Mouse (Mus musculus): ENCODE measurements around the gene Pus1. TPM values are rescaled to one million over a fixed set of nuclear protein-coding genes. Genes with fewer than 3 reads are reported as not detected.

The Pus1 gene
- polyA plus RNA-seq, 1 experiment from 2014 or later, result 24.3 TPM

DNA sequence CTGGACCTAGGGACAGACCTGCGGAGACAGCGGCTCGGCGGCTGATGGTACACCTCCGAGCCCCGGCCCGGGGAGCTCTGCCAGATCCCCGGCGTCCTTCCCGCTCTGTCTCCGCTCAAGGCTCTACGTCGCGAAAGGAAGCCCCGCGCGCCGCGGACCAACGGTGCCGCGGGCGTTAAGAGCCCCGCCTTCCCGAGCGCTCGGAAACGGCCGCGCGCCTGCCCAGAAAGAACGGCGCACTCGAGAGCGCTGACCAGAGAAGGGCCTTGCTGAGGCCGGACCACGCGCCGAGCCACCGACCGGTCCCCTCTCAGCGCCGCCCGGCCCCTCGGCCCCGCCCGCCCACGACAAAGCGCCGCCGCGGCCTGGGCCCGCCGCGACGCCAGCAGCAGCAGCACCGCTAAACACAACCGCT lies 10.4 kb downstream of the Pus1 start:
- peak; percentile 55 for ATAC-seq (ENCODE audit: low FRiP score, low TSS enrichment)
- peak overlapping the region; percentile 97 for H3K4me3 ChIP-seq (ENCODE audit: low read depth, low read length)
- under 1% methylated on average over 53 of the region's 58 CpGs for whole genome bisulfite sequencing
- peak overlapping the region; percentile 94 for H3K9ac ChIP-seq (ENCODE audit: low read length)
- H3K27me3 ChIP-seq (ENCODE audit: control insufficient read depth, insufficient read depth, low read length), result no peaks in the 10 kb centered on the region
- H3K4me1 ChIP-seq (replicated peaks; ENCODE audit: control insufficient read depth, insufficient read depth), result no peaks in the 10 kb centered on the region
- DNase-seq (ENCODE audit: low spot score), result no peak
- peak overlapping the region; percentile 98 for H3K27ac ChIP-seq (replicated peaks)
- TF ChIP-seq CTCF (IDR thresholded peaks at IDR 0.05; ENCODE audit: low read depth) (no peak), EP300 (optimal IDR thresholded peaks at IDR 0.05) (no peak)
- H3K4me2 ChIP-seq (replicated peaks; ENCODE audit: low read depth), result peak overlapping the region; percentile 65
- H3K9me3 ChIP-seq (ENCODE audit: control insufficient read depth, low read length), result no peaks in the 10 kb centered on the region
- 0 out of 2 replicates have a peak, but pooled peaks cover 3% of the 10 kb centered on the region for H3K36me3 ChIP-seq (ENCODE audit: control insufficient read depth, insufficient read depth, low read length)

DNA sequence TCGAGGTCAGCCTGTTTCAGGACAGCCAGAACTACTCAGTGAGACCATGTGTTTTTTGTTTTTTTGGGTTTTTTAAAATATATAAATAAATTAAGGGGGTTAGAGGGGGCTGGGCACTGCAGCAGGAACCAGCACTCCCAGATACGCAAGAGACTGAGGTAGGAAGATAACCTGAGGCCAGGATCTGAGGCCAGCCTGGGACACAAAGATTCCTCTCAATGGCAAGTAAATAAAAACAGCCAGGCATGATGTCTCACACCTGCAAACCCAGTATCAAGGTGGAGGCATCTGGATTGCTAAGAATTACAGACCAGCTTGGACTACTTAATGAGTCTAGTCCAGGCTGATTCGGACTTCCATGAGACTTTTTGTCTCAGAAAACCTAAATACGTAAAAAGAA lies 11.2 kb downstream of the Pus1 start:
- DNase-seq (ENCODE audit: low spot score) (no peak), ATAC-seq (ENCODE audit: low FRiP score, low TSS enrichment) (no peak)
- Histone ChIP-seq H3K4me2 (replicated peaks; ENCODE audit: low read depth) (peak overlapping the region; percentile 65), H3K4me1 (replicated peaks; ENCODE audit: control insufficient read depth, insufficient read depth) (no peaks in the 10 kb centered on the region), H3K9me3 (ENCODE audit: control insufficient read depth, low read length) (no peaks in the 10 kb centered on the region), H3K4me3 (ENCODE audit: low read depth, low read length) (peak overlapping the region; percentile 97), H3K27ac (replicated peaks) (no peak overlapping the region), H3K27me3 (ENCODE audit: control insufficient read depth, insufficient read depth, low read length) (no peaks in the 10 kb centered on the region), H3K36me3 (ENCODE audit: control insufficient read depth, insufficient read depth, low read length) (no peaks in the 10 kb centered on the region), H3K9ac (ENCODE audit: low read length) (peak overlapping the region; percentile 94)
- 48% methylated on average over 4 of the region's 4 CpGs for WGBS
- TF ChIP-seq EP300 (optimal IDR thresholded peaks at IDR 0.05) (no peak), CTCF (IDR thresholded peaks at IDR 0.05; ENCODE audit: low read depth) (no peak)

DNA sequence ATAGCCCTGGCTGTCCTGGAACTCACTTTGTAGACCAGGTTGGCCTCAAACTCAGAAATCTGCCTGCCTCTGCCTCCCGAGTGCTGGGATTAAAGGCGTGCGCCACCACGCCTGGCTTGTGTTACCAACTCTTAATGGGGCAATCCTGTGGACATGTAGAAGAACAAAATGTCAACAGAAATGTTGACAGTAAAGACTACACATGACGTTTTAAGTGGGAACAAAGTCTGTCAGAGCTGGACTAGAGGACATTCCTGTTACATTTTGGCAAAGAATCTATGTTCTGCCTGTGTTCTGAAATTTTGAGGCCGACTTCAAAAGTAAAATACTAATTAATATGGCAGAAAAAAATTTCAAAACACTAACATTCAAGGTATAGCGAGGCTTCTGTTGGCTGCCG lies 16.6 kb downstream of the Pus1 start:
- Histone ChIP-seq H3K9me3 (ENCODE audit: control insufficient read depth, low read length) (no peaks in the 10 kb centered on the region), H3K9ac (ENCODE audit: low read length) (no peak overlapping the region), H3K27ac (replicated peaks) (no peak overlapping the region), H3K27me3 (ENCODE audit: control insufficient read depth, insufficient read depth, low read length) (no peaks in the 10 kb centered on the region), H3K4me1 (replicated peaks; ENCODE audit: control insufficient read depth, insufficient read depth) (no peaks in the 10 kb centered on the region), H3K4me3 (ENCODE audit: low read depth, low read length) (no peak overlapping the region), H3K36me3 (ENCODE audit: control insufficient read depth, insufficient read depth, low read length) (no peaks in the 10 kb centered on the region), H3K4me2 (replicated peaks; ENCODE audit: low read depth) (no peak overlapping the region)
- ATAC-seq (ENCODE audit: low FRiP score, low TSS enrichment) (no peak), DNase-seq (ENCODE audit: low spot score) (no peak)
- 87% methylated on average over 8 of the region's 8 CpGs for WGBS
- TF ChIP-seq CTCF (IDR thresholded peaks at IDR 0.05; ENCODE audit: low read depth) (no peak), EP300 (optimal IDR thresholded peaks at IDR 0.05) (no peak)

DNA sequence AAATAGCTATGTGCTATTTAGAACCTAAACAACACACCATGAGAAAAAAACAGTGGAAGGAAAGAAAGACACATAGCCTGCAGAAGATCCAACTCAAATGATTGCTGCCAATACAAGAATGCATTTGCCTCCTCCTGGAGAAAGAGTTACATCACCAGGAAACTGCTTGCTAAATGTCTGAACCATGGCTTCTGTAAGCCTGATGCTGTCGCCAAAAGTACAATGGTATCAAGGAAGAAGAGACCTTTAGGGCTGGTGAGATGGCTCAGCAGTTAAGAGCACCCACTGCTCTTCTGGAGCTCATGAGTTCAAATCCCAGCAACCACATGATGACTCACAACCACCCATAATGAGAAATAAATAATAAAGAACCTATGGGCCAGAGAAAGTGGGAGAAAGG lies 35.4 kb downstream of the Pus1 start:
- Histone ChIP-seq H3K4me3 (ENCODE audit: low read depth, low read length) (no peak overlapping the region), H3K9ac (ENCODE audit: low read length) (no peak overlapping the region), H3K36me3 (ENCODE audit: control insufficient read depth, insufficient read depth, low read length) (no peaks in the 10 kb centered on the region; the same call in 1 of the 2 replicates), H3K4me1 (replicated peaks; ENCODE audit: control insufficient read depth, insufficient read depth) (no peaks in the 10 kb centered on the region), H3K9me3 (ENCODE audit: control insufficient read depth, low read length) (no peaks in the 10 kb centered on the region), H3K27me3 (ENCODE audit: control insufficient read depth, insufficient read depth, low read length) (no peaks in the 10 kb centered on the region), H3K27ac (replicated peaks) (no peak overlapping the region), H3K4me2 (replicated peaks; ENCODE audit: low read depth) (no peak overlapping the region)
- 64% methylated on average over 1 of the region's 1 CpGs for WGBS
- no peak for DNase-seq (ENCODE audit: low spot score)
- TF ChIP-seq CTCF (IDR thresholded peaks at IDR 0.05; ENCODE audit: low read depth), result no peak
- no peak for ATAC-seq (ENCODE audit: low FRiP score, low TSS enrichment)

GRCm38 (mm10) chr5:110739496-110740275 lies 40.8 kb downstream of the Pus1 start:
- 89% methylated on average over 7 of the region's 7 CpGs for WGBS
- TF ChIP-seq EP300 (optimal IDR thresholded peaks at IDR 0.05), result no peak
- TF ChIP-seq CTCF (IDR thresholded peaks at IDR 0.05; ENCODE audit: low read depth), result no peak
- no peak for ATAC-seq (ENCODE audit: low FRiP score, low TSS enrichment)

GRCm38 (mm10) chr5:110735606-110736005 lies 44.9 kb downstream of the Pus1 start:
- Histone ChIP-seq H3K4me2 (replicated peaks; ENCODE audit: low read depth) (no peak overlapping the region), H3K27me3 (ENCODE audit: control insufficient read depth, insufficient read depth, low read length) (no peaks in the 10 kb centered on the region), H3K36me3 (ENCODE audit: control insufficient read depth, insufficient read depth, low read length) (peaks cover 17% of the 10 kb centered on the region), H3K27ac (replicated peaks) (no peak overlapping the region), H3K4me3 (ENCODE audit: low read depth, low read length) (no peak overlapping the region), H3K4me1 (replicated peaks; ENCODE audit: control insufficient read depth, insufficient read depth) (no peaks in the 10 kb centered on the region), H3K9me3 (ENCODE audit: control insufficient read depth, low read length) (no peaks in the 10 kb centered on the region), H3K9ac (ENCODE audit: low read length) (no peak overlapping the region)
- TF ChIP-seq EP300 (optimal IDR thresholded peaks at IDR 0.05), result no peak
- TF ChIP-seq CTCF (IDR thresholded peaks at IDR 0.05; ENCODE audit: low read depth), result no peak
- WGBS, result 88% methylated on average over 1 of the region's 1 CpGs
- DNase-seq (ENCODE audit: low spot score), result no peak
- no peak for ATAC-seq (ENCODE audit: low FRiP score, low TSS enrichment)

More at GRCm38 (mm10) chr5:110739496-110740275, 40.8 kb downstream of the Pus1 start:
- DNase-seq (ENCODE audit: low spot score), result no peak
- no peaks in the 10 kb centered on the region for H3K4me1 ChIP-seq (replicated peaks; ENCODE audit: control insufficient read depth, insufficient read depth)
- H3K4me3 ChIP-seq (ENCODE audit: low read depth, low read length), result no peak overlapping the region
- H3K9ac ChIP-seq (ENCODE audit: low read length), result no peak overlapping the region
- no peaks in the 10 kb centered on the region for H3K27me3 ChIP-seq (ENCODE audit: control insufficient read depth, insufficient read depth, low read length)
- H3K4me2 ChIP-seq (replicated peaks; ENCODE audit: low read depth), result no peak overlapping the region
- no peak overlapping the region for H3K27ac ChIP-seq (replicated peaks)
- H3K9me3 ChIP-seq (ENCODE audit: control insufficient read depth, low read length), result no peaks in the 10 kb centered on the region
- H3K36me3 ChIP-seq (ENCODE audit: control insufficient read depth, insufficient read depth, low read length), result peaks cover 17% of the 10 kb centered on the region
